Mouse (Mus musculus): ENCODE measurements around the gene Arrdc2. TPM values are rescaled to one million over a fixed set of nuclear protein-coding genes. Genes with fewer than 3 reads are reported as not detected.

Arrdc2 gene
- total and polyA plus RNA-seq, 3 experiments: 13.1 to 22.5 TPM; not detected in 1

- Histone ChIP-seq H3K27ac (ENCODE audit: control insufficient read depth, low read depth, low read length) (no peak overlapping the region), H3K79me2 (ENCODE audit: control insufficient read depth, insufficient read depth, low read length, poor library complexity) (no peaks in the 10 kb centered on the region), H3K36me3 (ENCODE audit: control insufficient read depth in 1 of 2, insufficient read depth in 2 of 2, low read length in 2 of 2) (no peaks in the 10 kb centered on the region), H3K4me1 (ENCODE audit: control insufficient read depth in 1 of 2, insufficient read depth in 2 of 2, low read length in 2 of 2) (no peaks in the 10 kb centered on the region), H3K9ac (ENCODE audit: control insufficient read depth, low read depth, low read length, poor library complexity, severe bottlenecking) (no peak overlapping the region), H3K4me3 (ENCODE audit: control insufficient read depth in 1 of 2, insufficient read depth in 1 of 2, low read depth in 2 of 2, low read length in 2 of 2) (no peak overlapping the region), H3K27me3 (ENCODE audit: control insufficient read depth in 1 of 2, insufficient read depth in 2 of 2, low read length in 2 of 2) (no peaks in the 10 kb centered on the region), H3K9me3 (replicated peaks; ENCODE audit: insufficient read depth, low read length) (no peaks in the 10 kb centered on the region)
- DNase-seq (ENCODE audit: low read depth, low spot score): no peak
- TF ChIP-seq CHD1 (IDR thresholded peaks at IDR 0.05; ENCODE audit: low read depth, low read length) (no peak), CHD2 (IDR thresholded peaks at IDR 0.05; ENCODE audit: low read length) (no peak), ZKSCAN1 (IDR thresholded peaks at IDR 0.05; ENCODE audit: low read depth, low read length) (no peak), POLR2A (IDR thresholded peaks at IDR 0.05; ENCODE audit: control insufficient read depth in 1 of 2, insufficient read depth in 1 of 2, low read depth in 1 of 2, low read length in 2 of 2, poor library complexity in 1 of 2) (no peak), MYC (IDR thresholded peaks at IDR 0.05; ENCODE audit: low read depth, low read length) (no peak), NELFE (IDR thresholded peaks at IDR 0.05; ENCODE audit: low read depth, low read length) (no peak), MAZ (IDR thresholded peaks at IDR 0.05; ENCODE audit: low read depth, low read length) (no peak), HCFC1 (IDR thresholded peaks at IDR 0.05; ENCODE audit: low read depth, low read length) (no peak), GATA1 (IDR thresholded peaks at IDR 0.05; ENCODE audit: low read depth, low read length) (no peak), NRF1 (IDR thresholded peaks at IDR 0.05; ENCODE audit: insufficient read depth, low read depth, low read length, poor library complexity, severe bottlenecking) (no peak), JUND (IDR thresholded peaks at IDR 0.05; ENCODE audit: low read depth, low read length) (no peak)
Measured at GRCm38 (mm10) chr8:70884186-70884585, 44.7 kb upstream of the Arrdc2 start.

- Histone ChIP-seq H3K27ac (ENCODE audit: control insufficient read depth, low read depth, low read length) (no peak overlapping the region), H3K4me3 (ENCODE audit: control insufficient read depth in 1 of 2, insufficient read depth in 1 of 2, low read depth in 2 of 2, low read length in 2 of 2) (no peak overlapping the region), H3K36me3 (ENCODE audit: control insufficient read depth in 1 of 2, insufficient read depth in 2 of 2, low read length in 2 of 2) (no peaks in the 10 kb centered on the region), H3K9me3 (replicated peaks; ENCODE audit: insufficient read depth, low read length) (no peaks in the 10 kb centered on the region), H3K4me1 (ENCODE audit: control insufficient read depth in 1 of 2, insufficient read depth in 2 of 2, low read length in 2 of 2) (no peaks in the 10 kb centered on the region), H3K9ac (ENCODE audit: control insufficient read depth, low read depth, low read length, poor library complexity, severe bottlenecking) (no peak overlapping the region), H3K79me2 (ENCODE audit: control insufficient read depth, insufficient read depth, low read length, poor library complexity) (no peaks in the 10 kb centered on the region), H3K27me3 (ENCODE audit: control insufficient read depth in 1 of 2, insufficient read depth in 2 of 2, low read length in 2 of 2) (no peaks in the 10 kb centered on the region)
- TF ChIP-seq MXI1 (IDR thresholded peaks at IDR 0.05; ENCODE audit: low read depth, low read length) (no peak), TCF12 (IDR thresholded peaks at IDR 0.05; ENCODE audit: low read depth, low read length) (no peak), GATA1 (IDR thresholded peaks at IDR 0.05; ENCODE audit: low read depth, low read length) (no peak), POLR2AphosphoS2 (IDR thresholded peaks at IDR 0.05; ENCODE audit: low read length) (no peak), ZKSCAN1 (IDR thresholded peaks at IDR 0.05; ENCODE audit: low read depth, low read length) (no peak)
- DNase-seq (ENCODE audit: low read depth, low spot score): no peak
Measured at GRCm38 (mm10) chr8:70880546-70880945, 41.0 kb upstream of the Arrdc2 start.

GRCm38 (mm10) chr8:70880126-70880525 is 40.6 kb upstream of the Arrdc2 start:
- no peak overlapping the region for H3K9ac ChIP-seq (ENCODE audit: control insufficient read depth, low read depth, low read length, poor library complexity, severe bottlenecking)
- DNase-seq (ENCODE audit: low read depth, low spot score): no peak

More at GRCm38 (mm10) chr8:70880126-70880525, 40.6 kb upstream of the Arrdc2 start:
- H3K4me1 ChIP-seq (ENCODE audit: control insufficient read depth in 1 of 2, insufficient read depth in 2 of 2, low read length in 2 of 2): no peaks in the 10 kb centered on the region
- H3K9me3 ChIP-seq (replicated peaks; ENCODE audit: insufficient read depth, low read length): no peaks in the 10 kb centered on the region
- TF ChIP-seq BHLHE40 (IDR thresholded peaks at IDR 0.05; ENCODE audit: borderline replicate concordance, low read depth, low read length): no peak
- no peak for TF ChIP-seq POLR2AphosphoS5 (IDR thresholded peaks at IDR 0.05; ENCODE audit: borderline replicate concordance, low read depth, low read length)
- no peak for TF ChIP-seq USF1 (IDR thresholded peaks at IDR 0.05; ENCODE audit: low read depth, low read length)
- TF ChIP-seq SMC3 (IDR thresholded peaks at IDR 0.05; ENCODE audit: low read depth, low read length): no peak
- TF ChIP-seq HCFC1 (IDR thresholded peaks at IDR 0.05; ENCODE audit: low read depth, low read length): no peak
- TF ChIP-seq MAFK (IDR thresholded peaks at IDR 0.05; ENCODE audit: borderline replicate concordance, low read depth, low read length): no peak
- TF ChIP-seq ZC3H11A (IDR thresholded peaks at IDR 0.05; ENCODE audit: low read depth, low read length): no peak
- TF ChIP-seq GATA1 (IDR thresholded peaks at IDR 0.05; ENCODE audit: low read depth, low read length): no peak
- TF ChIP-seq TAL1 (IDR thresholded peaks at IDR 0.05; ENCODE audit: low read length): no peak
- no peak for TF ChIP-seq POLR2A (IDR thresholded peaks at IDR 0.05; ENCODE audit: control insufficient read depth in 1 of 2, insufficient read depth in 1 of 2, low read depth in 1 of 2, low read length in 2 of 2, poor library complexity in 1 of 2)
- no peak for TF ChIP-seq UBTF (IDR thresholded peaks at IDR 0.05; ENCODE audit: borderline replicate concordance, insufficient read depth, low read depth, low read length)
- no peak overlapping the region for H3K4me3 ChIP-seq (ENCODE audit: control insufficient read depth in 1 of 2, insufficient read depth in 1 of 2, low read depth in 2 of 2, low read length in 2 of 2)
- no peaks in the 10 kb centered on the region for H3K27me3 ChIP-seq (ENCODE audit: control insufficient read depth in 1 of 2, insufficient read depth in 2 of 2, low read length in 2 of 2)
- H3K79me2 ChIP-seq (ENCODE audit: control insufficient read depth, insufficient read depth, low read length, poor library complexity): no peaks in the 10 kb centered on the region
- no peak overlapping the region for H3K27ac ChIP-seq (ENCODE audit: control insufficient read depth, low read depth, low read length)
- H3K36me3 ChIP-seq (ENCODE audit: control insufficient read depth in 1 of 2, insufficient read depth in 2 of 2, low read length in 2 of 2): no peaks in the 10 kb centered on the region

Data from MEL (cell line).